Mouse (Mus musculus) E14TG2a.4 (cell line): ENCODE data around the gene Adprm.

Source experiments
- H3K27me3 ChIP-seq: 2 replicates; pipeline ENCODE4 v1.6.1; 2014; ENCODE audit warnings: low read length, control low read depth; ENCODE audit not compliant: insufficient read depth
- H3K36me3 ChIP-seq: 2 replicates; pipeline ENCODE4 v1.6.1; 2014; ENCODE audit warnings: low read length, control low read depth; ENCODE audit not compliant: insufficient read depth
- H3K4me1 ChIP-seq: replicated peaks from 2 replicates; pipeline ENCODE4 v1.6.1; 2014; ENCODE audit warnings: low read depth, low read length, control low read depth
- H3K4me3 ChIP-seq: replicated peaks from 2 replicates; pipeline ENCODE4 v1.5.1; 2014; ENCODE audit warnings: mild to moderate bottlenecking, low read length
- H3K9me3 ChIP-seq: 2 replicates; pipeline ENCODE4 v1.6.1; 2014; ENCODE audit warnings: low read length, control low read depth
- CTCF ChIP-seq: conservative IDR thresholded peaks from 2 replicates; pipeline ENCODE4 v1.5.1; 2014; ENCODE audit warnings: low read length
- NANOG ChIP-seq: IDR thresholded peaks from 2 replicates; pipeline ENCODE4 v1.6.1; 2014; ENCODE audit warnings: borderline replicate concordance, low read length, mixed read lengths
- POU5F1 ChIP-seq: IDR thresholded peaks from 2 replicates; pipeline ENCODE4 v1.6.1; 2014; ENCODE audit warnings: low read length, borderline replicate concordance

Gene Adprm

DNA sequence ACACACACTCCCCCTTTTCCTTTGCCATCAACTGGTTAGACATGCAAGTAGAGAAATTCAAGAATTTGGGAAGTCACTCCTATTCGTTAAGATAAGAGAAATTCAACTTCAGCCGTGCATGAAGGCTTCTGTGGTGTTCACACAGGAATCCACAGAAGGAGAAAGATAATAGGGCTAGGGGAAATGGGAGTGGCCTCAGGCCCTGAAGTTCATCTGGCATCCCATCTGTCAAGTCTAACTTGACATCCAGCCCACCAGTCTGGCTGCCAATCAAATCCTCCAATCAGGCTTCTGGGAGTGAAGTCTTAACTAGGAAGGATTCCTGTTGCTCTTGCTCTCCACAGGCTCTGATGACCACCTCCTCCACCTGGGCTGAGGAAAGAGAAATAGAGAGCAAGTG lies 49.5 kb downstream of the Adprm start:
- H3K4me3 ChIP-seq: no peak overlapping the region
- TF ChIP-seq POU5F1: no peak
- TF ChIP-seq CTCF: no peak
- TF ChIP-seq NANOG: no peak
- H3K9me3 ChIP-seq: peaks cover 13% of the 10 kb centered on the region
- peaks cover 37% of the 10 kb centered on the region for H3K4me1 ChIP-seq
- H3K36me3 ChIP-seq: no peaks in the 10 kb centered on the region
- no peaks in the 10 kb centered on the region for H3K27me3 ChIP-seq

DNA sequence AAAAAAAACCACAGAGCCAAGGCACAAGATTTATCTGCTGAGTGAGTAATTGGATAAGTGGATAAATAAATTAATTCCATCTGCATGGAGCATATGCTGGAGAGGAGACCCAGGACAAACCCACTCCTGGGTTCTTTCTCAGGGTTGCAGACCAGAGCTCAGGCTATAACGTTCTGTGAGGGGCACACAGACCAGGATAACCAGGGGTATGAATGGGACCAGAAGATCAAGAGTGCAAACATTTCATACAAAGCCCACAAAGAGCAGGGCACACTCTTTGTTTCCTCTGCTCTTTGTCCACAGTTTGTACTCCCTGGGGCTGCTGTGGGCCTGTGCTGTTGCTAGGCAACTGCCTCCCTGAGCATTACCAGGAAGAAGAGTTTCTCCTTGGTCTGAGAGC lies 50.7 kb downstream of the Adprm start:
- Histone ChIP-seq H3K4me3 (no peak overlapping the region), H3K4me1 (peaks cover 29% of the 10 kb centered on the region), H3K27me3 (no peaks in the 10 kb centered on the region), H3K9me3 (peaks cover 13% of the 10 kb centered on the region), H3K36me3 (no peaks in the 10 kb centered on the region)
- TF ChIP-seq NANOG (no peak), POU5F1 (no peak), CTCF (no peak)

GRCm38 (mm10) chr11:67000671-67001070 lies 51.7 kb downstream of the Adprm start:
- Histone ChIP-seq H3K27me3 (no peaks in the 10 kb centered on the region), H3K4me3 (no peak overlapping the region), H3K36me3 (no peaks in the 10 kb centered on the region), H3K4me1 (peaks cover 24% of the 10 kb centered on the region), H3K9me3 (peaks cover 3% of the 10 kb centered on the region; the same call in 1 of the 2 replicates)
- no peak for TF ChIP-seq CTCF
- TF ChIP-seq POU5F1: no peak
- TF ChIP-seq NANOG: no peak

- Histone ChIP-seq H3K27me3 (no peaks in the 10 kb centered on the region), H3K4me3 (no peak overlapping the region), H3K9me3 (no peaks in the 10 kb centered on the region; the same call in 1 of the 2 replicates), H3K4me1 (peaks cover 23% of the 10 kb centered on the region), H3K36me3 (no peaks in the 10 kb centered on the region)
- TF ChIP-seq NANOG: no peak
- TF ChIP-seq CTCF: no peak
- TF ChIP-seq POU5F1: no peak
These were observed 53.7 kb downstream of the Adprm start for GRCm38 (mm10) chr11:66998467-66999403.

DNA sequence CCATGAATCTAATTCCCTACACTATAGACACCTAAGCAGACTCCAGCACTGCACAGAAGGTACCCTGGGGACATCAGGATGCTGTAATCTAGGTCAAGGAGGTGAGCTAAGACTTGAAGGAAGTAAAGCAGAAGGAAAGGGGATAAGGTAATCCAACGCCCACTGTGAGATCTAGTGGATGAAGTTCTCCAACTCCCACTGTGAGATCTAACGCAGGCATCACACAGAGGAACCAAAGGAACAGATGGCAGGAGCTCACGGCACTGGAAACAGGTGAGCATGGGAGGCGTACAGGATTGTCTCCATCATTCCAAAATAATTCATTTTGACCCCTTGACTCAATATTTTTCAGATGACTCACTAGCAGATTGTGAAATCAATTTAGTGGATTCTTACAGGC lies 55.9 kb downstream of the Adprm start:
- no peaks in the 10 kb centered on the region; the same call in 1 of the 2 replicates for H3K9me3 ChIP-seq
- no peak overlapping the region for H3K4me3 ChIP-seq
- H3K27me3 ChIP-seq: no peaks in the 10 kb centered on the region
- TF ChIP-seq CTCF (no peak), POU5F1 (no peak), NANOG (no peak)
- H3K36me3 ChIP-seq: no peaks in the 10 kb centered on the region
- H3K4me1 ChIP-seq: peaks cover 13% of the 10 kb centered on the region

GRCm38 (mm10) chr11:66993674-66994073 lies 58.7 kb downstream of the Adprm start:
- Histone ChIP-seq H3K4me3 (no peak overlapping the region), H3K4me1 (peaks cover 15% of the 10 kb centered on the region), H3K36me3 (no peaks in the 10 kb centered on the region), H3K27me3 (no peaks in the 10 kb centered on the region), H3K9me3 (no peaks in the 10 kb centered on the region; the same call in 1 of the 2 replicates)
- TF ChIP-seq NANOG (no peak), POU5F1 (no peak), CTCF (no peak)

DNA sequence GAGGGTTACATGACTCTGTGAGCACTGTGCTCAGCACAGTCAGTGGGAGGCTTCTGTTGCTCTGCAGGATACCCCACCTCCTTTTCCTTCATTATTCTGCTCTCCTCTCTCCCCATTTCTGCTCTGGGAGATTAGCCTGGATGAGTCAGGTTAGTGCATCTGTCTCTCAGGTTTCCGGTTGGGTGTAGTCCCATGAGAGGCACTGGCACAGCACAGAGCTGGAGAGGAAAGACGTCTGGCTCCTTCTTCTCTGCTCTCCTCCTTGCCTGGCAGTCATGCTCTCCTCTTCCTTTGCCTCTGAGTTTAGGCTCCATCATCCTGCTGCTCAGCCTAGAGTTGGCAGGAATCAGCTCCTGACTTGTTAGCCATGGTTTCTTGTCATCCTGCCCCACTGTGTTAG lies 60.2 kb downstream of the Adprm start:
- Histone ChIP-seq H3K9me3 (no peaks in the 10 kb centered on the region), H3K4me3 (no peak overlapping the region), H3K36me3 (no peaks in the 10 kb centered on the region), H3K4me1 (peaks cover 15% of the 10 kb centered on the region), H3K27me3 (no peaks in the 10 kb centered on the region)
- TF ChIP-seq NANOG: no peak
- TF ChIP-seq POU5F1: no peak
- no peak for TF ChIP-seq CTCF
